Mouse (Mus musculus): Measurements from ENCODE around the gene Pskh1. TPM values are rescaled to one million over a fixed set of nuclear protein-coding genes. Genes with fewer than 3 reads are reported as not detected.

Pskh1 gene
- 15.8 and 18.0 TPM in 2 replicates for polyA plus RNA-seq (2012; ENCODE audit: insufficient read depth, insufficient read length, missing spikeins)

DNA sequence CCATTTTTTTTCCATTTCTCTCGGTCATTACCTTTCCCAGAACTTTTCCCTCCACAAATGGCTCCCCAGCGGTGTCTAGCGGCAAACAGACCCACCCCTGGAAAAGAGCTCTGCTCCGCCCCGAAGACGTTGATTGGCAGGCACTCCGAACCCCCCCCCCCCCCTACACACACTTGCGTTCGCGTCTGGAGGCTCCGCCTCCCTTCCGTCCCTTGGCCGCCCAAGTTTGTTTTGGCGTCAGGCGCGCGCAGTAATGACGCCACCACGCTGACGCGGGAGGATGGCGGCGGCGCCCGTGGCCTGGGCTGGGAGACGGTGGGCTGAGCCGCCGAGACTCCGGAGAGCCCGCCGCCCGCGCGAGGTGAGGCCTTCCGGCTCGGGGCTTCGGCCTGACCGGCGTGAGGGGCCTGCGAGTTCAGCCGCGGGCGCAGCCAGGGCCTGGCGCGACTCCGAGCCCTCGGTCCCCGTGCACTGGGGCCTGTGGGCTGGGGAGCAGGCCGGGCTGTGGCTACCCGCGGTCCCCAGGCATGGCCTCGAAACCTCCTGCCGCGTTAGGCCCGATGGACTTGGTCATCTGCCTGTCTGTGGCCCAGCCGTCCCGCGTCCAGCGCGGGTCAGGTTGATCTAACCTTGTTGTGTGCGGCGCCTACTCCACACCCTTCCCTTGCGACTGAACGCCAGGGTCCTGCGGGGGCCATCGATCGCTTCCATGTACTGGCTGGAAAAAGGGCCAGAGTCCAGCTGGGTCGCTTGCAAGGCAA lies at the start of gene Pskh1:
Gene Pskh1, plus strand, starts transcription at position 262 of the 761 bp plus-strand sequence.
- H3K4me3 ChIP-seq (ENCODE audit: insufficient read depth, low read depth, low read length), result peak within 1 kb of the TSS; percentile 88
- peak within 1 kb of the TSS; percentile 78 for H3K27ac ChIP-seq (replicated peaks; ENCODE audit: low read depth, low read length)
- 0 out of 2 replicates have a peak, but pooled peaks cover 2% of the 10 kb centered on the region for H3K4me1 ChIP-seq (ENCODE audit: control insufficient read depth, insufficient read depth, insufficient read length, low read length)

DNA sequence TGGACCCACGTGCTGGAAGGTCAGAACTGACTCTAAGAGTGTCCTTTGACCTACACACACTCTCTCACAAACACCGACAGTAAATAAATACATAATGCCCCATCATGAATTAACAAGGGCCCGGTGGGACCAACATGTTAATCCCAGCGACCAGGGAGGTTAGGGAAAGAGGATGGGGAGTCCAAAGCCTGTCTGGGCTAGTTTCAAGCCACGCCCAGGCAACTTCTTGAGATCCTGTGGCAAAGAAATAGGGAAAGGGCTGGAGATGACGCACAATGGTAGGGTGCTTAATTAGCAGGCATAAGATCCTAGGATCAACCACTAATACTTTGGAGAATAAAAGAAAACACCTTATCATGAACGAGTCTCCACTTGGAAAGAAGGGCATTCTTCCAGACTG lies 49.6 kb upstream of the Pskh1 start:
- Histone ChIP-seq H3K27ac (replicated peaks; ENCODE audit: low read depth, low read length) (no peak overlapping the region), H3K4me1 (ENCODE audit: control insufficient read depth, insufficient read depth, insufficient read length, low read length) (no peaks in the 10 kb centered on the region; the same call in 1 of the 2 replicates), H3K4me3 (ENCODE audit: insufficient read depth, low read depth, low read length) (no peak overlapping the region)

DNA sequence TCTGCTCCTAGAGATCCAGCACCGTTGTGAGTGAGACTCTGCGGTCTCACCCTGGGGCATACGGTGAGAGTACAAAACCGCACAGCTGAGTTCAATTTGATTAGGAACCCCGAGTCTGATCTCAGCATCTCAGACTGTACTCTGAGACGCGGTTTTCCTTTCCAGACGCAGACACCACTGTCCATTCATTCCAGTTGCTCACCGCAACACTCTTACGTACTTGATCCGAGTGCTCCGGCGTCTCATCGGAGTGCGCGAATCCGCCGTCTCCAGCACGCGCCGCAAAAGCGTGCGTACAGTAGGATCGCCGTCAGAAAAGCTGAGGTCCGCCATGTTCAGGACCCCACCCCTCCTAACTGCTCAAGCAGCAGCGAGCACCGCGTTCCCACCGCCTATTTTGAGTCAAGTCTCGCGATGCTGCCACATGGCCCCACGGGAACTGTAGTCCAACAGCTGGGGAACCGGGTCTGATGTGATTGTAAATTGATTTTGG lies 48.5 kb upstream of the Pskh1 start:
- H3K27ac ChIP-seq (replicated peaks; ENCODE audit: low read depth, low read length), result no peak overlapping the region
- H3K4me1 ChIP-seq (ENCODE audit: control insufficient read depth, insufficient read depth, insufficient read length, low read length), result peaks cover 5% of the 10 kb centered on the region
- H3K4me3 ChIP-seq (ENCODE audit: insufficient read depth, low read depth, low read length), result peak overlapping the region; percentile 93

DNA sequence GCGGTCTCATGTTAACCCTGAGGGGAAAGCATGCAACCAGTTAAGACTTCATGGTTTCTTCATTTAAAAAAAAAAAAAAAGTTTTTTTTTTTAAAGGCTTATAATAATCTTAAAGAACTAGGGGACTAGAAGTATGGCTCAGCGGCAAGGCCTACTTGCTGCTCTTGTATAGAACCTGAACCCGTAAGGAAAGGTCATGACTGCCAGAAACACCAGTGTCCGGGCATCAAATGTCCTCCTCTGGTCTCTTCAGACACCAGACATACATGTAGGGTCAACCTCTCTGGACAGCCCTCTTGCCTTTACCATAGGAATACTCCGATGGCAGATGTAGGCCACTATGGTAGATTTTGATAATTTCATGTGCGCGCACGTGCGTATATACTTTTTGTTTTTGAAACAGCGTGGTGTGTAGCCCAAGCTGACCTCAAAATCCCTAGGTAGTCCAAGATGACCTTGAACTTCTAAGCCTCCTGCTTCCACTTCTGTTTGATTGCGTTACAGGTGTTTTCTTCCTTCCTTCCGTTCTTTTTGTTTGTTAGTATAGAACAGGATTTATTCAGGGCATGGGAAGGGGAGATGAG lies 48.0 kb upstream of the Pskh1 start:
- no peak overlapping the region for H3K4me3 ChIP-seq (ENCODE audit: insufficient read depth, low read depth, low read length)
- H3K27ac ChIP-seq (replicated peaks; ENCODE audit: low read depth, low read length), result no peak overlapping the region
- peaks cover 5% of the 10 kb centered on the region for H3K4me1 ChIP-seq (ENCODE audit: control insufficient read depth, insufficient read depth, insufficient read length, low read length)

DNA sequence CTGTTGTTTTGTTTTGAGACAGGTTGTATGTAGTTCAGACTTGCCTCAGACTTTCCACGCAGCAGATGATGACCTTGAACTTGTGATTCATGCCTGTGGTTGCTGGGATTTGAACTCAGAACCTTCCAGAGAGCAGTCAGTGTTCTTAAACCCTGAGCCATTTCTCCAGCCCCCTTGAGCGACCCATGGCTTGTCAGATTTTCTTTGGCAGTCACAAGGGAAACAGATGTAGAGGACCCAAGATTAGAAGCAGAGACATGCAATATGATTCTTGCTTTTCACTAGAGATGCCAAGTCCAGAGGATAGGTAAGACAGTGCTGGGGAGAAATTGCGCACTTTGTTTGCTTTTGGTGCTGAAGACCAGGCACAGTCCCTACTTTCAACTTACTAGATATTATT lies 47.1 kb upstream of the Pskh1 start, which contains the start of gene Cenpt:
Gene Cenpt, minus strand, starts transcription at position 101 of the 400 bp plus-strand sequence.
- Histone ChIP-seq H3K4me3 (ENCODE audit: insufficient read depth, low read depth, low read length) (no peak within 1 kb of the TSS), H3K27ac (replicated peaks; ENCODE audit: low read depth, low read length) (no peak within 1 kb of the TSS), H3K4me1 (ENCODE audit: control insufficient read depth, insufficient read depth, insufficient read length, low read length) (peaks cover 8% of the 10 kb centered on the region)

DNA sequence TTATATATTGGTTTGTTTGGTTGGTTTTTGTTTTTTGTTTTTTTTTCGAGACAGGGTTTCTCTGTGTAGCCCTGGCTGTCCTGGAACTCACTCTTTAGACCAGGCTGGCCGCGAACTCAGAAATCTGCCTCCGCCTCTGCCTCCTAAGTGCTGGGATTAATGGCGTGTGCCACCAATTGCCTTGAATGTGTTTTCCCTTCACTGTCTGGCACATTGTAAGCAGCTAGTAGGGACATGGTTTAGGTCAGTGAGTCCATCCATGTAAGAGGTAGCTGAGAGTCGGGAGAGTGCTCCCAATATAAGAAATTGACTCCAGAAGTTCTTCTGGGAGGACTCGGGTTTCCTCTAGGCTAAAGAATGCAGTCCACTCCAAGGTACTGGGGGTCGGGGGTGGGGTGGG lies 45.9 kb upstream of the Pskh1 start:
- Histone ChIP-seq H3K27ac (replicated peaks; ENCODE audit: low read depth, low read length) (no peak overlapping the region), H3K4me1 (ENCODE audit: control insufficient read depth, insufficient read depth, insufficient read length, low read length) (peaks cover 8% of the 10 kb centered on the region), H3K4me3 (ENCODE audit: insufficient read depth, low read depth, low read length) (no peak overlapping the region)

DNA sequence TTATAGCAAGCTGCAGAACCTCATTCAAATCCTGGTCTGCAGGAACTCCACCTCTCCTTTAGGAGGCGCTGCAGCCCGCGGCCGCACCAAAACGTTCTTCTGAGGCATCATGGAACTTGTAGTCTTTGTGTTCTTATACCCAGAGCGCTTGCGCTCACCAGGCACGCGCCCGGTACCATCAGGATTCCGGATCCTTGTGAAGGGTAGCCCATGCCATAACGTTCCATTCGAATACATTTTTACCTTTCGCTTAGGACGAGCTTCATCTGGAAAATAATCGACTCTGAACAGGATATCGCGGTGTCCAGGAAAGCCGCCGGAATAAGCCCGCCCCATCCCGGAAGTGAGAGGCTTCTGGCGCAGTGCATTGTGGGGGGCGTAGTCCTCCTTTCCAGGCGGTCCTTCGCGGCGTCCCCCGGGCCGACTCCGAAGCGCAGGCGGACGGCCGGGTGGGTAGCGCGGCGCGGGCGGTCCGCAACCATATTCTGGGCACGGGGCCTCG lies 45.5 kb upstream of the Pskh1 start, which contains the start of gene Thap11:
Gene Thap11, plus strand, starts transcription at position 418 of the 502 bp plus-strand sequence.
- Histone ChIP-seq H3K4me1 (ENCODE audit: control insufficient read depth, insufficient read depth, insufficient read length, low read length) (peaks cover 8% of the 10 kb centered on the region), H3K27ac (replicated peaks; ENCODE audit: low read depth, low read length) (peak within 1 kb of the TSS; percentile 99), H3K4me3 (ENCODE audit: insufficient read depth, low read depth, low read length) (peak within 1 kb of the TSS; percentile 86)

DNA sequence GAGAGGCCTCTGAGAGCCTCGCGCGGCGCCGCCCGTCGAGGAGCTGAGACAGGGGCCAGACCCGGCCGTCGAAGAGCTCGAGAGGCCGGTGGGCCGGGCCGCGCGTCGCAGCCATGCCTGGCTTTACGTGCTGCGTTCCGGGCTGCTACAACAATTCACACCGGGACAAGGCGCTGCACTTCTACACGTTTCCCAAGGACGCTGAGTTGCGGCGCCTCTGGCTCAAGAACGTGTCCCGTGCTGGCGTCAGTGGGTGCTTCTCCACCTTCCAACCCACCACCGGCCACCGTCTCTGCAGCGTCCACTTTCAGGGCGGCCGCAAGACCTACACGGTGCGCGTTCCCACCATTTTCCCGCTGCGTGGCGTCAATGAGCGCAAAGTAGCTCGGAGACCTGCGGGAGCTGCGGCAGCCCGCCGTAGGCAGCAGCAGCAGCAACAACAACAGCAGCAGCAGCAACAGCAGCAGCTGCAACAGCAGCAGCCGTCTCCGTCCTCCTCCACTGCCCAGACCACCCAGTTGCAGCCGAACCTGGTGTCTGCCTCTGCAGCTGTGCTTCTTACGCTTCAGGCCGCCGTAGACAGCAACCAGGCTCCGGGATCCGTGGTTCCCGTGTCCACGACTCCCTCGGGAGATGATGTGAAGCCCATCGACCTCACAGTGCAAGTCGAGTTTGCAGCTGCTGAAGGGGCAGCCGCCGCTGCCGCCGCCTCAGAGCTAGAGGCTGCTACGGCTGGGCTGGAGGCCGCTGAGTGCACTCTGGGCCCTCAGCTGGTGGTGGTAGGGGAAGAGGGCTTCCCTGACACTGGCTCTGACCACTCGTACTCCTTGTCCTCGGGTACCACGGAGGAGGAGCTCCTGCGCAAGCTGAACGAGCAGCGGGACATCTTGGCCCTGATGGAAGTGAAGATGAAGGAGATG lies 44.7 kb upstream of the Pskh1 start:
- Histone ChIP-seq H3K27ac (replicated peaks; ENCODE audit: low read depth, low read length) (peak overlapping the region; percentile 53), H3K4me1 (ENCODE audit: control insufficient read depth, insufficient read depth, insufficient read length, low read length) (peaks cover 8% of the 10 kb centered on the region), H3K4me3 (ENCODE audit: insufficient read depth, low read depth, low read length) (peak overlapping the region; percentile 86)

DNA sequence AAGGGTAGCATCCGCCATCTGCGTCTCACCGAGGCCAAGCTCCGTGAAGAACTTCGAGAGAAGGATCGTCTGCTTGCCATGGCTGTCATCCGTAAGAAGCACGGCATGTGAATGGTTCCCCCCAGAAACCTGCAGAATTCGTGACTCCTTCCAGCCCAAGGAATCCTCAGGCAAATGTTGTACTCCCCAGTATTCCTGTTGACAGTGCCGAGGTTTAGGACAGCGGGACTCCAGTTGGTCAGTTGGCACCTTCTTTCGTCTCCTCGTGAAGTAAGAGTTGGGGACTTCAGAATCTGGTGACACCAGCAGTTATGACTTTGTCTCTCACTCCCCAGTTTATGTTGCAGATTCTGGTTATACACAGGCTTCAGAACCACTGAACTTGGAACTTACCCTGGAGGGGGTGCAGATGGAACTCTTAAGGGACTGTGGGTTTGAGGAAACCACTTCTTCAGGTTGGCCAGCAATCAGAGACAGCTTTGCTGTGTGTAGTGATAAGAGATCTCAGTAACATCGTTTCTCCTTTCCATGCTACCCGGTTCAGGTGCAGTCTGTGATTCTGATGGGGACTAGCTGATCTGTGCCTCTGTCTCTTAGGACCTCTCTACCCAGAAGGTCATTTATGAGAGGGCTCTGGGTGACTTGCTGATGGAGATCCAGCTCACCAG lies 43.9 kb upstream of the Pskh1 start:
- H3K27ac ChIP-seq (replicated peaks; ENCODE audit: low read depth, low read length), result no peak overlapping the region
- H3K4me3 ChIP-seq (ENCODE audit: insufficient read depth, low read depth, low read length), result peak overlapping the region; percentile 86
- H3K4me1 ChIP-seq (ENCODE audit: control insufficient read depth, insufficient read depth, insufficient read length, low read length), result peaks cover 8% of the 10 kb centered on the region

DNA sequence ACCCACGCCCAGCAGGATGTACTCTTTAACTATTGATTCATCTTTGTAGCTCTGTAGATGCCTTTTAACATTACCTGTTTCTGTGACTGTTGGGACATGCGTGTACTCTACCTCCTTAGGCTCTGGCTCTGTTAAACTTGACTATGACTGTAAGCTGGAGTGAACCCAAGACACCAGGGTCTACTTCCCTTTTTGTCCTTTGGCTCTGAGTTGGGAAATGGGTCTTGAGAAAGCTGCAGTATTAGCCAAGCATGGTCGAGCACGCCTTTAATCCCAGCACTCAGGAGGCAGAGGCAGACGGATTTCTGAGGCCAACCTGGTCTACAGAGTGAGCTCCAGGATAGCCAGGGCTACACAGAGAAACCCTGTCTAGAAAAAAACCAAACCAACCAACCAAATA lies 41.7 kb upstream of the Pskh1 start:
- H3K4me1 ChIP-seq (ENCODE audit: control insufficient read depth, insufficient read depth, insufficient read length, low read length), result peaks cover 8% of the 10 kb centered on the region
- H3K4me3 ChIP-seq (ENCODE audit: insufficient read depth, low read depth, low read length), result no peak overlapping the region
- no peak overlapping the region for H3K27ac ChIP-seq (replicated peaks; ENCODE audit: low read depth, low read length)

DNA sequence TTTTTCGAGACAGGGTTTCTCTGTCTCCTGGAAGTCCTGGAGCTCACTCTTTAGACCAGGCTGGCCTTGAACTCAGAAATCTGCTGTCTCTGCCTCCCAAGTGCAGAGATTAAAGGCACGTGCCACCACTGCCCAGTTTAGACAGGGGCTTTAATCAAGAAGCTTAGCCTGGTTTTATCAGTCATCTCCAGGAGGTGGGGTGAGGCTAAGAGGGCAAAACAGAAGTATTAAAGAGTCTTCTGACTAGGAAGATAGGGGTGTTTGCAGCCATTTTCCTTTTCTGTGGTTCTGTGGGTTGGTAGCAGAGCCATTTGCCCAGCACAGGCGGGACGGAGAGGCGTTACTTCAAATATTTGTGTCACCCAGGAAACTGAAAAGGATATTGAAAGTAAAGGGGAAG lies 40.9 kb upstream of the Pskh1 start:
- Histone ChIP-seq H3K27ac (replicated peaks; ENCODE audit: low read depth, low read length) (no peak overlapping the region), H3K4me1 (ENCODE audit: control insufficient read depth, insufficient read depth, insufficient read length, low read length) (peaks cover 8% of the 10 kb centered on the region), H3K4me3 (ENCODE audit: insufficient read depth, low read depth, low read length) (no peak overlapping the region)

DNA sequence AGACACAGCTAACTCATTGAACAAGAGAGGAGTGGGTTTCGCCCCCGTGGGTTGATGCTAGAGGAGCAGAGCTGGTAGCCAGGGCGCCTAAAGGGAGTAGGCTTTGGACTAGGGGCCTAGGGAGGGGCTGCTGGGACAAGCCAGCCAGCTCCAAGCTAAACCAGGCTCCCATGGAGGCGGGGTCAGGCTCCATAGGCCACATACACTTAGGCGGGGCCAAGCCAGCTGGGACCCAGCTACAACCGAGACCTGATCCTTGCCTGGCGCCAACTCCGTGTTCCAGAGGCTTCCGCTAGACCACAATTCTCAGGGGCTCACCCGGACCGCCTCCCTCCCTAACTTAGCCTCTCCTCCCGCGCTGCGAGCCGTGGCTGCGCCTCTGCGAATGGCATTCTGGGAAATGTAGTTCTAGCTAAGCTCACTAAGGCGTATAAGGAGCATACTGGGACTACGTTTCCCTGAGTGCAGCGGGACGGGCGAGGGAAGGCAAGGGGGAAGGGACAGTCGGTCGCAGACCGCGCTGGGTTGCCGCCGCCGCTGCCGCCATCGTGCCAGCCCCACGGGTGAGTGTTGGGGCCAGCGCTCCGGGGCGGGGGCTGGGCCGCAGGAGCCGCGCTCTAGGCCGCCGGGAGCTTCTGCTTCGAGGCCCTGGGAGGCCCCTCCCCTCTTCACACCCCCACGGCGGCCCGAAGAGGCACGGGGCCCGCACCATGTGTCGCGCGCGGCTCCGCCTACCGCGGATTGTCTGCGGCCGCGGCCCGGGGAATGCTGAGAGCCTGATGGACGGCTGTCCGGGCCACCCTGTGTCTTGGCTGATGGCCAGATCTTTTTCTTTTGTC lies 39.9 kb upstream of the Pskh1 start, which contains the start of gene Nutf2:
Gene Nutf2, plus strand, starts transcription at position 438 of the 839 bp plus-strand sequence.
- peak within 1 kb of the TSS; percentile 69 for H3K4me3 ChIP-seq (ENCODE audit: insufficient read depth, low read depth, low read length)
- H3K27ac ChIP-seq (replicated peaks; ENCODE audit: low read depth, low read length), result peak within 1 kb of the TSS; percentile 86
- H3K4me1 ChIP-seq (ENCODE audit: control insufficient read depth, insufficient read depth, insufficient read length, low read length), result peaks cover 8% of the 10 kb centered on the region

DNA sequence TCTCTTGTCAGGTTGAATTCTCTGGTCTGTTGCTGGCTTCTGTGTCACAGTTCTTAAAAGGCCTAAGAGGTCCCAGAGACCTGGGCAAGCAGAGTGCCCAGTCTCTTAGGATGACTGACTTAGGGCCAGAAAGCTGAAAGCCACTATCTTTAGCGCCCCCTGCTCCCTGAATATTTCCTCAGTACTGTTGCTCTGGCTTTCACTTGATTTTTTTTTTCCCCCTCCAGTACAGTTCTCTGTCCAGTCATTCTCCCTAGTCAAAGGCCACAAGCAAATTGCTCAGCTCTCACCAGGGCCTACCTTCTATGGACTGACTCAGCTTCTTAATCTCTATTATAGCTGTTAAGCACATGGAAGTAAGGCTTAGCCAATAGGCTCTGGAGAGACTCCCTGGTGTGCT lies 38.3 kb upstream of the Pskh1 start:
- Histone ChIP-seq H3K4me1 (ENCODE audit: control insufficient read depth, insufficient read depth, insufficient read length, low read length) (peaks cover 3% of the 10 kb centered on the region; the same call in 1 of the 2 replicates), H3K4me3 (ENCODE audit: insufficient read depth, low read depth, low read length) (peak overlapping the region; percentile 69), H3K27ac (replicated peaks; ENCODE audit: low read depth, low read length) (no peak overlapping the region)
